Mouse (Mus musculus): ENCODE data around the gene Gtf2i. TPM values are rescaled to one million over a fixed set of nuclear protein-coding genes. Genes with fewer than 3 reads are reported as not detected.

The Gtf2i gene
- polyA plus RNA-seq, 1 experiment, result 44.7 TPM

DNA sequence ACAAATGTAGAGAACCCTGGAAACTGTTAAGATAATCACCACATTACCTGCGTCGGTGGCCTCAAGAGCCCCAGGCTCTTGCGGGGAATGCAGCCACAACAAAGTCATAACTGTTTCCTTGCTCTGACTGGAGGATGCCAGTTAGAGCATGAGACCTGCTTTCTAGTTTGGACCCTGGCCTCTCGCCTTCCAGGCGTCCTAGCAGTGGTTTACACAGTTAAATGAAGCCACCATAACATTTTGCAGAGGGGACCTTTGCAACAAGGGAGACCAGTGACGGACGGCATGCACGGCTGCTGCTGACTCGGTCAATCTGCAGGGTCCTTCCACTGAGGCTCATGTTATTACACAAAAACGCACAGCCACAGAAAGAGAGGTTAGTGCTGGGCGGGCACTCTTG lies 41.8 kb downstream of the Gtf2i start:
- TF ChIP-seq CTCF (IDR thresholded peaks at IDR 0.05; ENCODE audit: extremely low read depth, insufficient read depth, insufficient read length, insufficient replicate concordance) (no peak), POLR2A (IDR thresholded peaks at IDR 0.05; ENCODE audit: low read depth, low read length) (no peak)
- Histone ChIP-seq H3K27ac (ENCODE audit: insufficient read depth, low read length) (peak overlapping the region; percentile 56), H3K27me3 (ENCODE audit: control insufficient read depth, insufficient read depth, low read length) (no peaks in the 10 kb centered on the region), H3K4me3 (ENCODE audit: extremely low read depth, insufficient read depth, insufficient read length) (no peak overlapping the region), H3K4me1 (ENCODE audit: control insufficient read depth, insufficient read depth, insufficient read length) (peaks cover 10% of the 10 kb centered on the region; the same call in 1 of the 2 replicates), H3K36me3 (ENCODE audit: control insufficient read depth, insufficient read depth, low read length) (peaks cover 24% of the 10 kb centered on the region)
- DNase-seq (ENCODE audit: low read depth in 1 of 2, low spot score in 2 of 2), result no peak
- 82% methylated on average over 11 of the region's 11 CpGs for whole genome bisulfite sequencing

DNA sequence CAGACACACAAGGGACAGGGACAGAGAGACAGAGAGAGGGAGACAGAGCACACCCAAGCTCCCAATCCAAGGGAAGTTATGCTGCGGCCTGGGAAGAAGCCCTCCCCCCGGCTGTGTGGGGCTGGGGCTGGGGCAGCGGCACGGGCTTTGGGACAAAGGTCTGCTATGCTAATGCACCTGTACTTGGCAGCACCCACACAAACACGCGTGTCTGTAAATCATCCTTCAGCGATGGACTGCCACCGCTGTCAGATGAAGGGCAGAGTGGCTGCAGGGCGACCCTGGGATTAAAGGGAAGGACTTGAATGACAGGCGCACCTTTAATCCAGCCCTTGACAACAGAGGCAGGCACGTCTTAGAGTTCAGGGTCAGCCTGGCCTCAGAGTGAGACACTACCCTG lies 43.1 kb downstream of the Gtf2i start:
- peaks cover 10% of the 10 kb centered on the region; the same call in 1 of the 2 replicates for H3K4me1 ChIP-seq (ENCODE audit: control insufficient read depth, insufficient read depth, insufficient read length)
- DNase-seq (ENCODE audit: low read depth in 1 of 2, low spot score in 2 of 2), result no peak
- no peak overlapping the region for H3K4me3 ChIP-seq (ENCODE audit: extremely low read depth, insufficient read depth, insufficient read length)
- H3K27ac ChIP-seq (ENCODE audit: insufficient read depth, low read length), result no peak overlapping the region
- TF ChIP-seq POLR2A (IDR thresholded peaks at IDR 0.05; ENCODE audit: low read depth, low read length) (no peak), CTCF (IDR thresholded peaks at IDR 0.05; ENCODE audit: extremely low read depth, insufficient read depth, insufficient read length, insufficient replicate concordance) (no peak)
- peaks cover 22% of the 10 kb centered on the region for H3K36me3 ChIP-seq (ENCODE audit: control insufficient read depth, insufficient read depth, low read length)
- WGBS, result 95% methylated on average over 11 of the region's 11 CpGs
- no peaks in the 10 kb centered on the region for H3K27me3 ChIP-seq (ENCODE audit: control insufficient read depth, insufficient read depth, low read length)

DNA sequence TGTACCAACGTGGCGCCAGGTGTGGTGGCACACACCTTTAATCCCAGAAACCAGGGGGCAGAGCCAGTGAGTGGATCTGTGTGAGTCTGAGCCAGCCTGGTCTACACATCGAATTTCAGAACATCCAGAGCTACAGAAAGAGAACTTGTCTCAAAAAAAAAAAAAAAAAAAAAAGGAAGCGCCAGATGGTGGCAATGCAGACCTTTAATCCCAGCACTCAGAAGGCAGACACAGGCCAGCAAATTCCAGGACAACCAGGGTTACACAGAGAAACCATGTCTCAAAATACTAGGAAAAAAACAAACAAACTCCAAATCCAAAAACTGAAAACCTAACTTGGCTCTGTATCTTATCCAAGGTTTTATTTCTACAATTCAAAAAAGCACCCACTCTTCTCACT lies 44.0 kb downstream of the Gtf2i start:
- no peak for DNase-seq (ENCODE audit: low read depth in 1 of 2, low spot score in 2 of 2)
- peaks cover 10% of the 10 kb centered on the region; the same call in 1 of the 2 replicates for H3K4me1 ChIP-seq (ENCODE audit: control insufficient read depth, insufficient read depth, insufficient read length)
- 61% methylated on average over 4 of the region's 4 CpGs for WGBS

DNA sequence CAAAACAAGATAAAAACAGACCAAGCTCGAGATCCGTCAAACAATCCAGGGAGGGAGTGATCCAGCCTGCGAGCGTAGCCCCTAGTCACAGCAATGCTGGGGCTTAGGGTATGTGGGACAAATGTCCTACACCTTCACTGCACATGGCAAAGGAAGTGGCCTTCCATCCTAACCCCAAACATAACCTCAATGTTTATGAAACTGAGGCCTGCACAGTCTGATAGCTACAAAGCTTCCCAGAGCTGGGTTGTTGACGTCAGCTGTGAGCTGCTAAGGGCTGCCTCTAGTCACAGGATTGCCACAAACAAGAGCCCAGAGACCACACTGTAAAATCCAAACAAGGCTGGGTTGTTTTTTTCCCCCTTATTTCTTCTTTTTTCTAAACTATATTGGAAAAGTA lies 44.8 kb downstream of the Gtf2i start:
- Histone ChIP-seq H3K27me3 (ENCODE audit: control insufficient read depth, insufficient read depth, low read length) (no peaks in the 10 kb centered on the region), H3K36me3 (ENCODE audit: control insufficient read depth, insufficient read depth, low read length) (peaks cover 23% of the 10 kb centered on the region), H3K4me1 (ENCODE audit: control insufficient read depth, insufficient read depth, insufficient read length) (peaks cover 5% of the 10 kb centered on the region; the same call in 1 of the 2 replicates), H3K27ac (ENCODE audit: insufficient read depth, low read length) (peak overlapping the region; percentile 77), H3K4me3 (ENCODE audit: extremely low read depth, insufficient read depth, insufficient read length) (no peak overlapping the region)
- TF ChIP-seq POLR2A (IDR thresholded peaks at IDR 0.05; ENCODE audit: low read depth, low read length) (no peak), CTCF (IDR thresholded peaks at IDR 0.05; ENCODE audit: extremely low read depth, insufficient read depth, insufficient read length, insufficient replicate concordance) (no peak)
- DNase-seq (ENCODE audit: low read depth in 1 of 2, low spot score in 2 of 2), result peak in 1 of 2 experiments; percentile 67
- 71% methylated on average over 5 of the region's 5 CpGs for WGBS

More for the DNA sequence above, 44.0 kb downstream of the Gtf2i start:
- no peak overlapping the region for H3K4me3 ChIP-seq (ENCODE audit: extremely low read depth, insufficient read depth, insufficient read length)
- peak overlapping the region; percentile 77 for H3K27ac ChIP-seq (ENCODE audit: insufficient read depth, low read length)
- no peaks in the 10 kb centered on the region for H3K27me3 ChIP-seq (ENCODE audit: control insufficient read depth, insufficient read depth, low read length)
- H3K36me3 ChIP-seq (ENCODE audit: control insufficient read depth, insufficient read depth, low read length), result peaks cover 21% of the 10 kb centered on the region
- TF ChIP-seq POLR2A (IDR thresholded peaks at IDR 0.05; ENCODE audit: low read depth, low read length) (no peak), CTCF (IDR thresholded peaks at IDR 0.05; ENCODE audit: extremely low read depth, insufficient read depth, insufficient read length, insufficient replicate concordance) (no peak)

DNA sequence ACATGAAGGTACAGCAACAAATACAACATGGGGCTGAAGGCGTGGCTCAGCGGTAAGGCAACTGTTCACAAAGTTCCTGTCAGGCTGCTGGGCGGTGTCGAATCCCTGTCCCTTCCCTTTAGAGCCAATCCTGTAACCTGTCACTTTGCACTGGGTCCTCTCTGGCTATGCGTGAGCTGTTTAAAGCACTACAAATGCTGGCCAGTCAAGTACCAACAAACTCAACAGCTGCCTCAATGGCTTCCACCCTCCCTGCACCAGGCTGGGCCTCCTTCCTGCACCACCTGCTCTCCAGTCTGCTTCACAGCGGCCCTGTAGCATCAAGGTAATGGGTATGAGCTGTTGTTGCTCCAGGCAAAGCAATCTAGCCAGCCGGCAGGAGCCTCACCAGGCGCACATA lies 45.8 kb downstream of the Gtf2i start:
- Histone ChIP-seq H3K4me3 (ENCODE audit: extremely low read depth, insufficient read depth, insufficient read length) (no peak overlapping the region), H3K27me3 (ENCODE audit: control insufficient read depth, insufficient read depth, low read length) (no peaks in the 10 kb centered on the region), H3K4me1 (ENCODE audit: control insufficient read depth, insufficient read depth, insufficient read length) (peaks cover 5% of the 10 kb centered on the region; the same call in 1 of the 2 replicates), H3K27ac (ENCODE audit: insufficient read depth, low read length) (peak overlapping the region; percentile 74), H3K36me3 (ENCODE audit: control insufficient read depth, insufficient read depth, low read length) (peaks cover 23% of the 10 kb centered on the region)
- WGBS, result 91% methylated on average over 8 of the region's 8 CpGs
- TF ChIP-seq CTCF (IDR thresholded peaks at IDR 0.05; ENCODE audit: extremely low read depth, insufficient read depth, insufficient read length, insufficient replicate concordance), result no peak
- no peak for DNase-seq (ENCODE audit: low read depth in 1 of 2, low spot score in 2 of 2)

DNA sequence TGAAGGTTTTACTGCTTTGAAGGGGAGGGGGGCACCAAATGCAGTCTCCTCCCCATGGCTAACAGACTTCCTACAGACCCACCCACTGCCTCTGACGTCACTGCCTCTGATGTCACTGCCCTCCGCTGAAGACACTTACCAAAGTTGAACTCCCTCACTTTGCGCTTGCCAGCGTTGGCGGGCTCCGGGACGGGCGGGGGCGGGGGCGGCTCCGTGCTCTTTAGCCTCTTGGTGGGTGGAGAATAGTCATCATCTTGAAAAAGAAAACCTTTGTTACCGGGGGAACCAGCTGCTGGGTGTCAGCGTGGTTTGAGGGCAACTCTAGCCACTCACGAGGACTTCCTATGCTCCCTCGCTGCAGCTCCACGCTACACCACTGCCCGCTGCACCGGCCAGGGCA lies 48.2 kb downstream of the Gtf2i start:
- Histone ChIP-seq H3K4me1 (ENCODE audit: control insufficient read depth, insufficient read depth, insufficient read length) (peaks cover 5% of the 10 kb centered on the region; the same call in 1 of the 2 replicates), H3K4me3 (ENCODE audit: extremely low read depth, insufficient read depth, insufficient read length) (no peak overlapping the region), H3K36me3 (ENCODE audit: control insufficient read depth, insufficient read depth, low read length) (peaks cover 26% of the 10 kb centered on the region), H3K27me3 (ENCODE audit: control insufficient read depth, insufficient read depth, low read length) (no peaks in the 10 kb centered on the region), H3K27ac (ENCODE audit: insufficient read depth, low read length) (peak overlapping the region; percentile 74)
- WGBS, result 49% methylated on average over 18 of the region's 18 CpGs
- TF ChIP-seq CTCF (IDR thresholded peaks at IDR 0.05; ENCODE audit: extremely low read depth, insufficient read depth, insufficient read length, insufficient replicate concordance), result no peak
- TF ChIP-seq POLR2A (IDR thresholded peaks at IDR 0.05; ENCODE audit: low read depth, low read length), result no peak
- DNase-seq (ENCODE audit: low read depth in 1 of 2, low spot score in 2 of 2), result peak; percentile 30 to 77

DNA sequence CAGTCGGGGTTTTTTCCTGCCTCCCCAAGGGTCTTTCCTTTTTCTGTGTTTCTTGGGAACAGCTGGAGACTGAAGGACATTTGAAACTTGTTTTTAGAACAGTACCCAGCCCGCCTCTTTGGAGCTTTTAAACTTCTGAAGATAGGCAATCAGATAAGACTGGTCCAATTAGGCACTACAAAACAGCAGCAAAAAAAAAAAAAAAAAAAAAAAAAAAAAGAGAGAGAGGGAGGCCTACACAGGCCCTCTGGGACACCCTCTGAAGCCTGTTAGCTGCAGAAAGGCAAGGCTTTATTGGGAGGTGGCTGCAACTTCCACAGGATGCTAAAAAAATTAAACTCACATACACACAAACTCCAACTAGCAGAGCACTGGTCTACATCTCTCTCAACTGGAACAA lies 48.7 kb downstream of the Gtf2i start:
- TF ChIP-seq POLR2A (IDR thresholded peaks at IDR 0.05; ENCODE audit: low read depth, low read length), result no peak
- 81% methylated on average over 2 of the region's 2 CpGs for WGBS
- Histone ChIP-seq H3K4me3 (ENCODE audit: extremely low read depth, insufficient read depth, insufficient read length) (no peak overlapping the region), H3K36me3 (ENCODE audit: control insufficient read depth, insufficient read depth, low read length) (peaks cover 31% of the 10 kb centered on the region), H3K4me1 (ENCODE audit: control insufficient read depth, insufficient read depth, insufficient read length) (peaks cover 5% of the 10 kb centered on the region; the same call in 1 of the 2 replicates), H3K27me3 (ENCODE audit: control insufficient read depth, insufficient read depth, low read length) (no peaks in the 10 kb centered on the region), H3K27ac (ENCODE audit: insufficient read depth, low read length) (peak overlapping the region; percentile 30)
- no peak for DNase-seq (ENCODE audit: low read depth in 1 of 2, low spot score in 2 of 2)
